Mouse (Mus musculus) lung, adult 2 months (tissue): ENCODE measurements around the gene Samd14.

ENCODE experiments used
- CTCF ChIP-seq: fragments of 200-500 bp; IDR thresholded peaks from 2 replicates; pipeline ENCODE4 v1.5.1; 2011; ENCODE audit warnings: mild to moderate bottlenecking, low read length, control low read depth; ENCODE audit not compliant: insufficient read depth
- POLR2A ChIP-seq: fragments of 200-500 bp; IDR thresholded peaks from 2 replicates; pipeline ENCODE4 v1.6.1; 2011; ENCODE audit warnings: low read depth, mild to moderate bottlenecking, control low read depth, low read length, borderline replicate concordance; ENCODE audit errors: extremely low read depth

- TF ChIP-seq CTCF (no peak), POLR2A (no peak)
Measured at GRCm38 (mm10) chr11:94970210-94970943, 39.3 kb upstream of the Samd14 start.
